Mouse (Mus musculus): ENCODE data around the gene Ctsw. TPM values are rescaled to one million over a fixed set of nuclear protein-coding genes. Genes with fewer than 3 reads are reported as not detected.

Gene Ctsw
- total and polyA plus RNA-seq, 3 experiments = not detected

DNA sequence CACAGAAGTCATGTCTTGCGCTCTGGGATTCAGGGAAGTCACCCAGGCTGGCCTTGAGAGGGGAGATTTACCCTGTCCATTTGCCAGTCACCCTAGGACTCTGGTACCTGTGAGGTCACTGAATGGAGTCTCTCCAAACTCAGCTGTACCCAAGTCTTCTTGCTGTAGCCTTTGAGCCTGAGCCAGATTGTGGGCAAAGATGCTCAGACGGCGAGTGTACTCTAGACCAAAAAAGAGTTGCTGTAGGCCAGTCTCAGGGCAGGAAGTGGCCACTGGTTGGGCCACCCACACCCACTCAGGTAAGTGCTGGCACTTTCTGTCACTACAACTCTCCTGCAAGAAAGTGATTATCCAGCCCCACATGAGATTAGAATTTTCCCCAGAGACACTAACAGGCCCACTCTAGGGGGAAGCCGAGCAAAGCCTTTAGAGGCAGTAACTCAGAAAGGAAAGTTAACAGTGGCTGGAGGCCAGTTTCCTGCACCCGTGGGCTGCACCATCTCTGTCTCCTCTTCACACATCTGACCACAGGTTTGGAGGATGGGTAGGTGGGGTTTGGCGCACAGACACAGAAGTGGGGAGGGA, 1.3 kb downstream of the Ctsw start:
- Histone ChIP-seq H3K36me3 (replicated peaks) (peaks cover 64% of the 10 kb centered on the region), H3K4me1 (ENCODE audit: insufficient read depth, low read depth, low read length) (peaks cover 25% of the 10 kb centered on the region), H3K27me3 (ENCODE audit: insufficient read depth, low read length) (peaks cover 8% of the 10 kb centered on the region), H3K4me3 (ENCODE audit: low read depth, low read length) (no peak overlapping the region), H3K9me3 (replicated peaks) (no peaks in the 10 kb centered on the region)
- TF ChIP-seq GATA1 (IDR thresholded peaks at IDR 0.05; ENCODE audit: borderline replicate concordance, low read length) (no peak), CTCF (IDR thresholded peaks at IDR 0.05; ENCODE audit: low read depth, low read length) (no peak), GATA2 (IDR thresholded peaks at IDR 0.05; ENCODE audit: borderline replicate concordance, low read depth, low read length) (no peak), POLR2AphosphoS5 (IDR thresholded peaks at IDR 0.05; ENCODE audit: insufficient replicate concordance, low read depth, low read length) (no peak), TAL1 (conservative IDR thresholded peaks at IDR 0.05; ENCODE audit: low read depth, low read length) (no peak)
- no peak for ATAC-seq (ENCODE audit: extremely low read depth, insufficient number of reproducible peaks, low FRiP score, poor library complexity, severe bottlenecking)
- no peak for DNase-seq (ENCODE audit: low spot score)

- Histone ChIP-seq H3K4me1 (ENCODE audit: insufficient read depth, low read depth, low read length) (peaks cover 40% of the 10 kb centered on the region), H3K27me3 (ENCODE audit: insufficient read depth, low read length) (peaks cover 3% of the 10 kb centered on the region), H3K9me3 (replicated peaks) (no peaks in the 10 kb centered on the region), H3K4me3 (ENCODE audit: low read depth, low read length) (no peak overlapping the region), H3K36me3 (replicated peaks) (peaks cover 72% of the 10 kb centered on the region)
- ATAC-seq (ENCODE audit: extremely low read depth, insufficient number of reproducible peaks, low FRiP score, poor library complexity, severe bottlenecking) (no peak), DNase-seq (ENCODE audit: low spot score) (no peak)
- no peak for TF ChIP-seq POLR2AphosphoS5 (IDR thresholded peaks at IDR 0.05; ENCODE audit: insufficient replicate concordance, low read depth, low read length)
- no peak for TF ChIP-seq TAL1 (conservative IDR thresholded peaks at IDR 0.05; ENCODE audit: low read depth, low read length)
- TF ChIP-seq CTCF (IDR thresholded peaks at IDR 0.05; ENCODE audit: low read depth, low read length) = no peak
- TF ChIP-seq GATA2 (IDR thresholded peaks at IDR 0.05; ENCODE audit: borderline replicate concordance, low read depth, low read length) = no peak
- no peak for TF ChIP-seq GATA1 (IDR thresholded peaks at IDR 0.05; ENCODE audit: borderline replicate concordance, low read length)
These were observed 3.3 kb downstream of the Ctsw start for GRCm38 (mm10) chr19:5465037-5465436.

DNA sequence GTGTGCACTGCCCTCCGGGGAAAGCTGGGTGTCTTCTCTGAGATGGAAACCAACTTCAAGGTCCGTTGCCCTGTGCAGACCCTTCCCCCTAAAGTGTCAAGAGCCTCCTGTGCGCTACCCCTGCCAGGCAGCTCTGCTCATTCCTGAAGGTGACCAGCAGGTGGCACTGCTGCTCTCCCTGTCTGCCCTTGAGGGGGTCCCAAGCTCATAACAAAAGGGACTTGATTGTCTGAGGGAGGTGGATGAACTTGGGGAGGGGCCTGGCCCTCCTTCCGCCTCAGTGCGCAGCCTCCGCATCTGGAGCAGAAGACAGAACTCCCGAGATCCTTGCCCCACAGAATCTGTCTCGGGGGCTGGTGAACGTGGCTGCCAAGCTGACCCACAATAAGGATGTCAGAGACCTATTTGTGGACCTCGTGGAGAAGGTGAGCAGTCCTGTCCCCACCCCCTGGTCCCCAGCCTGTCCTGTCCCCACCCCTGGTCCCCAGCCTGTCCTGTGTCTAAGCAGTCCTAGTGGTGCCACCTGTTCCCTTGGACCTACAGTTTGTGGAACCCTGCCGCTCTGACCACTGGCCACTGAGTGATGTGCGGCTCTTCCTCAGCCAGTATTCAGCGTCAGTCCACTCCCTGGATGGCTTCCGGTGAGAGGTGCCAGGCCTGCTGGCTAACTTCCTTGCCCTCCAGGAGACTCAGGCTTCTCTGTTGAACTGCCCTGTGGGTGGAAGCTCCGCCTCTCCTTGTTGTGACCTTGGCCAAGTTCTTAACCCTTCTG, 4.3 kb downstream of the Ctsw start:
- Histone ChIP-seq H3K9me3 (replicated peaks) (no peaks in the 10 kb centered on the region), H3K4me3 (ENCODE audit: low read depth, low read length) (no peak overlapping the region), H3K27me3 (ENCODE audit: insufficient read depth, low read length) (no peaks in the 10 kb centered on the region), H3K36me3 (replicated peaks) (peaks cover 72% of the 10 kb centered on the region), H3K4me1 (ENCODE audit: insufficient read depth, low read depth, low read length) (peaks cover 50% of the 10 kb centered on the region)
- no peak for TF ChIP-seq GATA2 (IDR thresholded peaks at IDR 0.05; ENCODE audit: borderline replicate concordance, low read depth, low read length)
- no peak for TF ChIP-seq TAL1 (conservative IDR thresholded peaks at IDR 0.05; ENCODE audit: low read depth, low read length)
- no peak for TF ChIP-seq POLR2AphosphoS5 (IDR thresholded peaks at IDR 0.05; ENCODE audit: insufficient replicate concordance, low read depth, low read length)
- TF ChIP-seq CTCF (IDR thresholded peaks at IDR 0.05; ENCODE audit: low read depth, low read length) = peak; percentile 89
- ATAC-seq (ENCODE audit: extremely low read depth, insufficient number of reproducible peaks, low FRiP score, poor library complexity, severe bottlenecking) (no peak), DNase-seq (ENCODE audit: low spot score) (no peak)

DNA sequence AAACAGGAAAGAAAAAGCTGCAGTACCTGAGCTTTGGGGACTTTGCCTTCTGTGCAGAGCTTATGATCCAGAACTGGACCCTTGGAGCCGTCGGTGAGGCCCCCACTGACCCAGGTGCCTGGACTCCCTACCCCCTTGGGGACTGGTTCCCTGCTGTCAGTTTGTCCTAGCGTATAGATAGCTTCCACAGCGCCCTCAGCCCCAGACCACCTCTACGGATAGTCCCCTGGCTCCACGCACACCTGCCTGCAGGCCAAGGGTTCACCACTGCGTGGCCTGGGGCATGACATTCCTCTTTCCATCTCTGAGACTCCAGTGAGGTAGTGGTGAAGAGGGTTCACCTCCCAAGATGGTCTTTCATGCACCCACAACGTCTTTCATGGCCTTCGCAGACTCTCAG, 5.1 kb downstream of the Ctsw start:
- Histone ChIP-seq H3K36me3 (replicated peaks) (peaks cover 70% of the 10 kb centered on the region), H3K4me1 (ENCODE audit: insufficient read depth, low read depth, low read length) (peaks cover 52% of the 10 kb centered on the region), H3K9me3 (replicated peaks) (no peaks in the 10 kb centered on the region), H3K4me3 (ENCODE audit: low read depth, low read length) (no peak overlapping the region), H3K27me3 (ENCODE audit: insufficient read depth, low read length) (no peaks in the 10 kb centered on the region)
- DNase-seq (ENCODE audit: low spot score) (no peak), ATAC-seq (ENCODE audit: extremely low read depth, insufficient number of reproducible peaks, low FRiP score, poor library complexity, severe bottlenecking) (no peak)
- no peak for TF ChIP-seq POLR2AphosphoS5 (IDR thresholded peaks at IDR 0.05; ENCODE audit: insufficient replicate concordance, low read depth, low read length)
- no peak for TF ChIP-seq TAL1 (conservative IDR thresholded peaks at IDR 0.05; ENCODE audit: low read depth, low read length)
- no peak for TF ChIP-seq GATA2 (IDR thresholded peaks at IDR 0.05; ENCODE audit: borderline replicate concordance, low read depth, low read length)
- TF ChIP-seq GATA1 (IDR thresholded peaks at IDR 0.05; ENCODE audit: borderline replicate concordance, low read length) = no peak
- no peak for TF ChIP-seq CTCF (IDR thresholded peaks at IDR 0.05; ENCODE audit: low read depth, low read length)

DNA sequence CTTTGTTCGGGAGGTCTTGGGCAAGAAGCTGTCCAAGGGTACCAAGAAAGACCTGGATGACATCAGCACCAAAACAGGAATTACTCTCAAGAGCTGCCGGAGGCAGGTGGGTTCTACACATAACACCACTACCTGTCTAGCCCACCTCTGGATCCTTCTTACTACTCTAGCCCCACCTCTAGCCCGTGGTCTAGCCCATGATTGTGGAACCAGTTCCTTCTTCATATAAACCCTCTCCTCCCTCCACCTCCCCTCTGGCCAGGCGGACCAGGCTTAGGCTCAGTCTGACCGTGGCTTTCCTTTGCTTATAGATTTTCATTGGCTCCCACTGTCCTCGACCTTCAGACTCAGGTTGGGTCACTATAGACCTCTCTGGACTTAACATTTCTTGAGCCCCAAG, 6.9 kb downstream of the Ctsw start:
- no peak for DNase-seq (ENCODE audit: low spot score)
- Histone ChIP-seq H3K9me3 (replicated peaks) (no peaks in the 10 kb centered on the region), H3K4me3 (ENCODE audit: low read depth, low read length) (peak overlapping the region; percentile 88; the same call in 1 of the 2 replicates), H3K4me1 (ENCODE audit: insufficient read depth, low read depth, low read length) (peaks cover 60% of the 10 kb centered on the region), H3K27me3 (ENCODE audit: insufficient read depth, low read length) (no peaks in the 10 kb centered on the region), H3K36me3 (replicated peaks) (peaks cover 54% of the 10 kb centered on the region)
- TF ChIP-seq CTCF (IDR thresholded peaks at IDR 0.05; ENCODE audit: low read depth, low read length) (no peak), TAL1 (conservative IDR thresholded peaks at IDR 0.05; ENCODE audit: low read depth, low read length) (no peak), POLR2AphosphoS5 (IDR thresholded peaks at IDR 0.05; ENCODE audit: insufficient replicate concordance, low read depth, low read length) (no peak), GATA2 (IDR thresholded peaks at IDR 0.05; ENCODE audit: borderline replicate concordance, low read depth, low read length) (no peak), GATA1 (IDR thresholded peaks at IDR 0.05; ENCODE audit: borderline replicate concordance, low read length) (no peak)
- no peak for ATAC-seq (ENCODE audit: extremely low read depth, insufficient number of reproducible peaks, low FRiP score, poor library complexity, severe bottlenecking)

GRCm38 (mm10) chr19:5460465-5460911, 7.8 kb downstream of the Ctsw start, which contains the start of gene Fibp:
TSS of gene Fibp (plus strand) at chr19:5460615.
- H3K4me1 ChIP-seq (ENCODE audit: insufficient read depth, low read depth, low read length) = peaks cover 69% of the 10 kb centered on the region
- ATAC-seq (ENCODE audit: extremely low read depth, insufficient number of reproducible peaks, low FRiP score, poor library complexity, severe bottlenecking) = 0 out of 2 replicates have a peak, but pooled peaks have one; percentile 11
- H3K4me3 ChIP-seq (ENCODE audit: low read depth, low read length) = peak within 1 kb of the TSS; percentile 88
- DNase-seq (ENCODE audit: low spot score) = peak; percentile 64
- TF ChIP-seq POLR2AphosphoS5 (IDR thresholded peaks at IDR 0.05; ENCODE audit: insufficient replicate concordance, low read depth, low read length) (no peak), CTCF (IDR thresholded peaks at IDR 0.05; ENCODE audit: low read depth, low read length) (no peak), TAL1 (conservative IDR thresholded peaks at IDR 0.05; ENCODE audit: low read depth, low read length) (no peak)
- H3K36me3 ChIP-seq (replicated peaks) = peaks cover 54% of the 10 kb centered on the region
- no peaks in the 10 kb centered on the region for H3K27me3 ChIP-seq (ENCODE audit: insufficient read depth, low read length)
- no peaks in the 10 kb centered on the region for H3K9me3 ChIP-seq (replicated peaks)
